Mouse (Mus musculus): ENCODE results near the gene Adamtsl1.

The Adamtsl1 gene

DNA sequence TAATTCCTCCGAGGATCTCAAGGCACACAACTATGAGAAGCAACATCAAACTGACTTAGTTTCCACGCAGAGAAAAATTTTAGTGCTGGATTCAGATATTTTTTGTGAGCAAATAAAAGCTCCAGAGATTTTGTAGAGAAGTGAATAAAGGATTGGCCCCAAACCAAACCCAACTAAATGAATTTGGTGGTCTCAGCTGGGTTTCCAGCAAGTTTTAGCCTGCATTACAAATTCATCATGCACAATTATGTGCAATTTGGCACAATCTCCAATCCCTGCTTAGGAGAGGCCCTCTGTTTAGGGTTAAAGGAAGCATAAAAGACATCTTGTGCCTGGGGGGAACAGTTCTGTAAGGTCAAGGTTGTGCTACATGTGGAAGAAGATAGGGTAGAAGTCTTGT is 427.9 kb downstream of the Adamtsl1 start:
- no peak for DNase-seq

DNA sequence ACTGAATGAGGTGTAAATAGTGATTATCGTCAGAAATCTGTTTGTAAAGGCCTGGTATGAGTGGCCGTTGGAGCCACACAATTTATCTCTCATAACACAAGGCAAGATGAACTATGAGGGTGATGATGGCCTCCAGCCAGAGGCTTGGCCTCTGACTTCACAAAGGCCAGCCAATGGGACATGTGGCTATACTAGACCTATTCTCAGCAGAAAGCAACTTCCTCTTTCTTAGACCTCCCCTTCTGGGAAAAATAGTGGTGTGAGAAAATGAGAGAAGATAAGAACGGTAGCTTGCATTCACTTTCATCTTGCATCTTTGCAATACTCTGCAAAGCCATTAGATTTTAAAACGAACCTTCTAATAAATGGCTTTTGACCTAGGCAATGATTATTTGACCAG is 439.6 kb downstream of the Adamtsl1 start:
- no peak for DNase-seq

DNA sequence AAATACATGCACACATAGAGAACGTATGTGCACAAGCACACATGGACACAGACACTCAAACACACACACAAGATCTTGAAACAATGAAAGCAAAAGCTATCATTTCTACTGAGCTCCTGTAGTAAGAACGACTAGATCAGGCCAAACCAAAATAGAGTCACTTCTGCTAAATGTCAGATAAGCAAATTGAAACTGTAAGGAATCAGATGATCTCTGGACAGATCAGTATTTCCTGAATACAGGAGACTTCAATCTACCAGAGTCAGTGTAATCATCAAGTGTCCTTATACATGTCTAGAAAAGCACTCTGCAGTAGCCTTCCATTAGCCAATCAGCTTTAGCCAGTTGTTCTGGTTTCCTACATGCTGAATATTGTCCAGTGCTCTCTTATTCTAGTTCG is 441.4 kb downstream of the Adamtsl1 start:
- DNase-seq: no peak

DNA sequence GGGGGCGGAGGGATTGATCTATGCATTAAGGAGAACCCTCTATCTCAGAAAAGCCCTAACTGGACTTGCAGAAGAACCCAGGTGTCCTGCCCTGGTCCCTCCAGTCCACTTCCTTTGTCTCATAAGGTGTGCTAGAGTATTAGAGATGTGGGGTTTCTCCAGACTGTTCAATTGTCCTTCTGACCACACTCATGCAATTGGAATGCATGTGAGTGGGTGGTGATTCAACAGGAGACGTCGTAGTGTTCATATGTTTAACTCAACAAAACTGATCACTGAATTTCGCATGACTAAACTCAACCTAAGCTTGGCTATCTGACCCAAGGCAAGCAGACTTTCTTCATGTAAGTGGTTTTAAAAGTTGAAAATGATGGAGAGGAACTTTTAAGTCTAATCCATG is 443.3 kb downstream of the Adamtsl1 start:
- no peak for DNase-seq

DNA sequence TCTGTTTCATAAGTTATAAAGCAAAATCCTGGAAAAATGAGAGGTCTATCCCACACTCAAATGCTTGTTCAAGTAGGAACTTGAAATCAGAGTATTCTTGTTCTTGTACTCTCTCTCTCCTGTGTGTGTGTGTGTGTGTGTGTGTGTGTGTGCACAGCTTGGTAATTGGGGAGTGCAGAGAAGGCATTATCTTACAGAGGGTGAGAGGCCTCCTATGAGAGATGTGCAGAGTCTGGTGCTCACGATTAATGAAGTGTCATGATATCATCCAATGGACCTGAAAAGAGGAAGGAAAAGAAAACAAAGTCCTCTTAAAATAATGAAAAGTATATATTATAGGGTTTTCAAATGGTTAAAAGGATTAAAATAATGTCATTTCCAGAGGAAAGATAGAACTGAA is 443.9 kb downstream of the Adamtsl1 start:
- DNase-seq: no peak

DNA sequence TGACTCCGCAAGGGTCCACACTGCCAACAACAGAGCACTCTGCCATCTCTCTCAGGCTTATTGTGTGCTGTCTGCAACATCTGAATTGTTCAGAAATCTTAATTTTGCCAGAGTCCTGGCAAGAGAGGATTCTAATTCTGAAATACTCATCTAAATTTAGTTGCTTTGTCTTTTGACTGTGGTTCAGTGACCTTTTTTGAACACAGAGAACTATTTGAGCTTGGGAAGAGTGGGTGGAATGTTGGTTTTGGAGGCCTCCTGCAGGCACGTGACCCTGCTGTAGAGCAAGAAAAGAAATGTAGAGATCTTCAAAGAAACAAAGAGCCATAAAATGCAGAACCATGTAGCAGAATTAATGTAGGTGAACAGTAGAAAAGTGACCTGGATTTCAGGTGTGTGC is 445.0 kb downstream of the Adamtsl1 start:
- no peak for DNase-seq

DNA sequence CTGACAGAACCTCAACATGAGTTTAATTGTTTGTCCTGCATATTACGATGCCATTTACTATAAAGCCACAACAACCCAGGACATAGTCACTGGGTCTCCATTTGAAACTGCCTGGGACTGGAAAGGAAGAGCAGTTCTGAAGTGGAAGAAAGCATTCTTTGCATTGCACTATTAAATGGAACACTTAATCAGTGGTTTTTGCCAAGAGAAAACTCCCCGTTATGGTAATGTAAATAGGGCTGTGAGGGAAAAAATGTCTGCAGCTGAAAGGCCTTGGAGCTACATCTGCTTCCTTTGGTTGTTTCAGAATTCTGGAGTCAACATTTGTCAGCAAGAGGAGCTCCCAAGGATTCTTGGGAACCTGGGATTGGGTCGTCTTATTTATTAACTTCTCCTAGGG is 462.2 kb downstream of the Adamtsl1 start:
- DNase-seq: no peak

DNA sequence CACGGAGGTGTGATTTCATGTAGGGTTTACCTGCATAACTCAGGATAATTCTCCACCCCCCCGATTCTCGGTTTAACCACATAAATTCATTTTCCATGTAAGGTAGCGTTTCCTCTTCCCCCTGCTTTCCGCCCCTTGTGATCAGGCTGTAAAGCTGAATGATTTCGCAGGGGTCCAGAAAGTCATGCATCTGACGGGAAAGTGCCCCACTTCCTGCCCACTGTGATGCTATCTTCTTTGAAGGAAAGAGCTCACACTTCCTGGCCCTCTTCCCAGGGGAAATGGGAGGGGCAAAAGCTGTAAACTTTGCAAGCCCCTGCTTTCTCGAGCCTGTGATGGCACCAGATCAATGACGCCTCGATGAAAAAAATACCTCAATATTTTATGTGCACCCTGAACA is 465.2 kb downstream of the Adamtsl1 start:
- no peak for DNase-seq

DNA sequence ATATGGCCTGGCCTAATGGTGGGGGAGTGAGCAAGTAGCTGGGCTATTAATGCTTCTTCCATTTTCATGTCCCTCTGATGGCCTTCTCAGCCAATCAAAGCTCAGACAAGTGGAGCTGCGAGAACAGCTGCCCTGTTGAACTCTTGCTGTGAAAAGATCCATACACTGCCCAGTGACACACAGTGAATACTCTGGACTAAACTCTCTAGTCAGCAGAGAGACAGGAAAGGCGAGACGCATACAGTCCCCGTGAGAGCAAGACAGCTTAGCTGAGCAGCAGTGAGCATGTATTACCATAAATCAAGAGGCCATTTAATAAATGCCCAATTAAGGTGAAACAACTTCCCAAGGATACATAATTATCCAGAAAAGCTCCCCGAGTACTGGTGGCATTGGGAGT is 492.6 kb downstream of the Adamtsl1 start:
- no peak for DNase-seq

DNA sequence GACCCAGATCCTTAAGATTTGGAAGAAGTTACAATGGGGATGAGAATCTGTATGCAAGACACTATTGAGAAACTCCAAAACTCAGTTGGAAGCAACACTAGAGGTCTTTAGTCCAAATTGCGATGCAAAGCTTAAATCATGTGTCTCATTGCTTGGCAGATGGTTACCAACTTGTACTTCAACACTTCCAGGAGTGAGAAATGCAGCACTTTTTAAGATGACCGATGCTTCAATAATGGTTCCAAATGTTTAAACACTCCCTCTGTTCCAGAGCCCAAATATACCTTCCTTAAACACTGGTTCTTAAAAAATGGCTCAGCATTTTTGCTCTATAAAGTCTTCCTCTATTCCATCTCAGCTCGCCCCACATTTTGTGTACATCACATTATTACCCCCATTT is 499.7 kb downstream of the Adamtsl1 start:
- DNase-seq: no peak

DNA sequence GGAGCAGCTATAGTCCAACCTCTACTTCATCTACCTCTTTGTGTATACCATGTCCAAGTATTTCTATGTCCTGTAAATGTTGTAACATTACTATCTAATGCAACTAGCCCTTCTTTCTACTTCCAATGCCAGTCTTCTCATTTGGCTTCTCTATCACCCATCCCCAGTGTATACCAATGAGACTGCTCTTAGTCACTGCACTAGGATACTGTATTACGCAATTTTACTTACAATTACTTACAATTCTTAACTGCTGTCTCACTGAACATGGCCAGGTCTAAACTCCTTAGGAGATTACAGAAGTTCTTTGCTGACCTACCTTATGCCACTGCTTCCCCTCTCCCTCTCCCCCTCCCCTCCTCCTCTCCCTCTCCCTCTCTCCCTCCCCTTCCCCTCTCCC is 505.0 kb downstream of the Adamtsl1 start:
- no peak for DNase-seq

DNA sequence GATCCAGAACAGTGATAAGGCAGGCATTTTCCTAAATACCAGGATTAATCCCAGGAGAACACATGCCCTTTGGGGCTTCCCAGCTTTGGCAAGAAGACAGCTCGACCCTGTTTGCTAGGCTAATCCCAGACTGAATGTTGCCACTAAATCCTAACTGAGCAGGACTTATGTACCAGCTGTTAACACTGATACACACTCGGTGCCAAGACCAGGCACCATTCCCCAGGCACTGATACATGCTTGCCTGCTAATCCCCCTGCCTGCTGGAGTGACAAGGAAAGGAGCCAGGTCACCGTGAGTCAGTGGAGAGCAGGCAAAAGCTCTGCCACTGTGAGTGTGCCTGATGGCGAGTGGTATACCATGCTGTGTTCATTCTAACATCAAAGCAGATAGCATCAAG is 505.6 kb downstream of the Adamtsl1 start:
- peak; percentile 7 to 20 for DNase-seq

DNA sequence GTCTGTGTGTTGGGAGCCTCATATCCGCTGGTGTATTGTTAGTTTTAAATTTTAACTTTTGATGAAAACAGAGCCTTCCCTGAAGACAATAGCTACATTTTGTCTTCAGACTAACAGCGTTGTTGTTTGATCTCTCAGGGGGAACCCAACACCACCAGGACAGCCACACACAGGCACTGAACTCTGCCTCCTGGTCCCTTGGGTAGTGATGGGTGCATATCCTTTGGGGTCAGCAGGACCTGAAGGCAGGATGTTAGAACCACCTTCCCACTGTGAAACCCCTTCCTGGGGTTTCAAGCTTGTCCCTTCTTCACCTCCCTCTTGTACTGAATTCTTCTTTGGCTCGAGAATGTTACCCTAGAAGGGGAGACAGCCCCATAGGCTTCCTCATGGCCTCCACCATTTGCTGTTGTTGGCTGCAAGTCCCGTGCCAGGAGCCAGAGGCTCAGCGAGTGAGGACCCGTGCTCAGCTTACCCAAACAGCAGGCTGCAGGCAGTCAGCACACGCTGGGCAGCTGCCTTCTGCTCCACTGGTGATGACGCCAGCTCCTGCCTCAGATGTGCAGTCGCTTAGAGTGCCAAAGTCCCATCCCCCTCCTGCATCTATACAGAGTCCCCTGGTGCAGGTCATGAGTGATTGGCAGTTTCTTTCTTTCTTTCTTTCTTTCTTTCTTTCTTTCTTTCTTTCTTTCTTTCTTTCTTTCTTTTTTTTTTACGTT is 506.6 kb downstream of the Adamtsl1 start:
- peak in 1 of 2 experiments; percentile 6 for DNase-seq

DNA sequence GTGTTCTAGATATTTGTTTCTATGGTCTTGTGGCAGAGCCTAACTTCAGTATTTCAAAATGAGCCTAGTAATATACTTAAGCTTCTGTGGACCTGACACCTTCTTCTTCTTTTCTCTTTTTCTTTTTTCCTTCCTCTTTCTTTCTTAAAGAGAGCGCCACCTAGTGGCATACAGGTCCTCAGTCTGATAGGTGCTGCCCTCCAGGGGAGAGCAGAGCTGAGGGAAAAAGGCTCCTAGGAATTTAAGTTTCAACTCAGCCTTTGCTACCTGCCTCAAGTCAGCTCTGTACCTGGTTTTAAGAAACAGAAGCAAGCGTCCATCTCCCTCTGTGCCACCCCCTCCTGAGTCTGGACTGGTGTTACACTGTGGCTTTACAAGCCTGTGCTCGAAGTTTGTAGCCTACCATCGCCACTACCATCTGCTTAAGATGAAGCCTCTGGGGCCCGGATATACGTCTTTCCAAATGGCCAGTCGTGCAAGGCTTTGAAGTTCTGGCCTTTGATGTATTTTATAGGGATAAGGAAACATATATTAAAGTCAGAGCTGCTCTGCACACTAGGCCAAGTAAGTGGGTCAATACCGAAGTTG is 510.7 kb downstream of the Adamtsl1 start:
- peak; percentile 22 to 31 for DNase-seq

DNA sequence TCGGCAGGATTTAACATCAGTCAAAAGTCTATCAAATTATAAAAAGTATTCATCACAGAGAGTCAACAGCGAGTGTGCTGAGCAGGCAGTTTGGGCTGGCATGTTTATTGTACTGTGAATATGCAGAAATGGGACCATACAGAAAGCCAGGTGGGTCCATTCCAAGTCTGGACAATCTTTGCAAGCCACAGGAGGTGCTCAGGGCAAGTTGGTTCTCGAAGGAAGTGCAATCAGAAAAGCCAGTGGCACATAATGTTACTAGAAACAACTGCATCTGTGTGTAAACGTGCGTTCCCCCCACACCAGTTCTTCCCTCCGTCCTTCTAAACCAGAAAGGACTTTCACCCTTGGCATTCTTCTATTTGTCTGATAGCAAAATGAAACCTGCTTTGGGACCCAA is 515.5 kb downstream of the Adamtsl1 start:
- DNase-seq: no peak

DNA sequence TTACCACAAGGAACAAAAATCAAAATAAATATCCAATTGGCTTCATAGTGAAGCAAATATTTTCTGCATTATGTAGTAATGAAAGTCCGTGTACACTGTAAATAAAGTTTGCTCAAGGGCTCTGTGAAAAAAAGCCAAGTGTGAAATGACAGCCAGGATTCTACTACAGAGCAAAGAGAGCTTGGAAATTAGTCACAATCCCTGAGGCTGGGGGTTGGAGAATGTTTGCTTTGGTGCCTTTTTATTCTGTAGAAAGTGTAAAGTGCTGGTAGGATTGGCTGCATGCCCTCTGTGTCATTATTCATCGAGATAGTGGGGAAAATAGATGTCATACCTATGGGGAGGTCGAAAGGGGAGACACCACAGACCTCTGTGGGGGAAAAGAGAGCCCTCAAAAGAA is 516.2 kb downstream of the Adamtsl1 start:
- no peak for DNase-seq

DNA sequence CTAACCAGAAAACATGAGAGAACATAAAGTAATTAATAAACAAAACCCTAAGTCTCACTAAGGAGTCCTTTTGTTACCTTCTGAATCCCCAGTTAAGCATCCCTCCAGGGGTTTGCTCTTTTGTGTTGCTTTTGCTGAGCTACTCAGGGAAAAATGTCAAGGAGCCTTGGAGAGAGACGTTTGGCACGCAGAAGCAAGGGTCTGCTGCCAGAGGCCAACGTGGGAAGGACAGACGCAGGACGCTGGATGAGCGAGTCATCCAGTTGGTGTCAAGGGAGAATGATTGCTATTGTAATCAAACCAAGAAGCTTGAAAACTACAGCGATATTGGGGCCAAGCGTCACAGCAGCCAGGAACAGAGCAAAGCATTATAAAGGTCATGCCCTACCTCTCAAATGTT is 517.1 kb downstream of the Adamtsl1 start:
- no peak for DNase-seq

DNA sequence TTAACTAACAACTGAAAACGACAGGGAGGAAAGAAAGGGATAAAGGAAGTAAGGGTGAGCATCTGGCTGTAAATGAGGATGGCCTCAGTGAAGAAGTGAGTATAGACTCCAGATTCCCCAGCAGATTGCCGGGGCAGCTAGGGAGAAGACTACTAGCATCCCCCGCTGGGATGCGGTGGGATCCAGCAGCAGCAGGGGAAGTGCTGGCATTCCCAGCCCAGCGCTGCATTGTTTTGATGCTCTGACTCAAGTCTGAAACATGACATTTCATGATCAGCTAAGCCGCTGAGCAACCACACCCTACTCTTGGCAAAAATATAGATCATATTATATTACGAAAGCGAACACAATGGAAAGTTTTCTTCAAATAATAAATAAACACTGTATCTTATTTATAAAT is 526.9 kb downstream of the Adamtsl1 start:
- DNase-seq: no peak

DNA sequence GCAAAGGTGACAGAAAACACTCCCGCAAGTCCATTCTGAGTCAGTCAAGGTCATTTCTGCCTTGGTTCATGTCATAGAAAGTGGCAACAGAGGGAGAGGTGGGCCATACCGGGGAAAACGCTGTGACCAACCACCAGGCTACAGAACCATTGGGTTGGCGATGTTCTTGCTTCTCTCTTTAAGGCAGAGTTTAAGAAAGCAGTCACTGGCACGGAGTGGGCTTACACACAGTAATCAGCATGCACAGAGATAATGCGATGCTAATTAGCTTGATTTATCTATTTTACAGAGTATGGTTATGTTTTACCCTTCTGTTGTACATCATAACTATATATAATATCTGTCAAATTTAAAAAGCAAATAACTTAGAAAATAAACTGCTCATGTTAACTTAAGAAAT is 531.5 kb downstream of the Adamtsl1 start:
- DNase-seq: no peak

DNA sequence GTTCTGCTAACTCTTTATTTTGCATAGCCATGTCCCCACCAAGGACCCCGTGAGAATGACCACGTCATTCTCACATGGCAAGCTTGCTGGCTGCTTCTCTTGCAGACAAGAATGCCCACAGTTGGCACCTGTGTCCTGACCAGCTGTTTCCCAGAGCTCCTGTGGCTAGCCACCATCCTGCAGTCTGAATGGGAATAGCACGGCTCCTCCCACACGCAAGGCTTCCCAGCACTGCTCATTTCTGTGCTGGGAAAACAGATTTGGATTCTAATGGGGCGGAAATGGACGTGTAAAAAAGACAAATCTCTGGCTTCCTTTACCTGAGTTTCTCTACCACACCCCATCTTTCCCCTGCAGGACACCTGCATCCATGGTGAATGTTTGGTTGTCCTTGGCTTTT is 531.9 kb downstream of the Adamtsl1 start:
- DNase-seq: peak; percentile 57 to 59

DNA sequence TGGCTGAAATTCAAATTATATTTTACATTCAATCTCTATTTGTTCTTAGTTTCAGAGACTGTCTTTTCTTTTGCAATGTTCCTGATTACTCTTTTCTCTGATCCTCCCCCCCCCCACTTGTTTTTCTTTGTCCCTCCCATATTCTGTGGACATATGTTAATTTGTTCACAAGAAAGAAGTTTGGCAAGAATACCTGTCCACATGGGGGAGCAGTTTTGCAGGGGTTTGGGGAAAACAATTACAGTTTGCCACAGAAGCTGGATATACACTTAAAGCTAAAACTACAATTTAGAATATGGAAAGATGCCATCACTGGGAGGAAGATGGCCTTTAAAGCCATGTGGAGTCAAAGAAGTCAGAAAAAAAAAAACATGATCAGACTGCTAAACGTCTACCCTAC is 532.9 kb downstream of the Adamtsl1 start:
- DNase-seq: no peak

DNA sequence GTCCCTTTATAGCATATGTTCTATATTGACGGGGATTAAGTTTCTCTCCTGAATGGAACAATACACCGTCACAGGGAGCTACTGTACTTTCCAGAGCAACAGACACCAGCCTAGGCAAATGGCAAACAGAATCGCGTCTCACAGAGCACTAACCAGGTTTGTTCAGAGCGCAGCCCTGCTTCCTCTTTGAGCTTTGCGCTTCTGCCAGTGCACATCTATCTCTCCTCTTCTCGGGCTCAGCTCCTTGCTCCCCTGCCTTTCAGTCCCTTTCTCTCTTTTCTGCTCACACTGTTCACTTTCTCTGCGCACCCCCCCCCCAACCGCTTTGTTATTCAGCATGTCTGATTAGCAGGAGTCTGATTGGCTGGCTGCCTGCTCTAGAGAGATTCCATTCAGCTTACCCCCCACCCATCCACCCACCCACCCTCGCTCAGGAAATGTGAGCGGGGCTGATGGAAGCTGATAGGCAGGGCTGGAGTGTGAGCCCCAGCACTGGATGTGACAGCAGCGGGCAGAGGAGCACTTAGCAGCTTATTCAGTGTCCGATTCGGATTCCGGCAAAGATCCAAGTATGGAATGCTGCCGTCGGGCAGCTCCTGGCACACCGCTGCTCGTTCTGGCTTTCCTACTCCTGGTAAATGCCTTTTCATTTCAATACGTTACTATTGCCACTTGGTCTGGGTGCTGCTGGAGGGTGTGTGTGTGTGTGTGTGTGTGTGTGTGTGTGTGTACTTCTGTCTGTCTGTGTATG is 539.7 kb downstream of the Adamtsl1 start:
- peak; percentile 24 to 45 for DNase-seq

DNA sequence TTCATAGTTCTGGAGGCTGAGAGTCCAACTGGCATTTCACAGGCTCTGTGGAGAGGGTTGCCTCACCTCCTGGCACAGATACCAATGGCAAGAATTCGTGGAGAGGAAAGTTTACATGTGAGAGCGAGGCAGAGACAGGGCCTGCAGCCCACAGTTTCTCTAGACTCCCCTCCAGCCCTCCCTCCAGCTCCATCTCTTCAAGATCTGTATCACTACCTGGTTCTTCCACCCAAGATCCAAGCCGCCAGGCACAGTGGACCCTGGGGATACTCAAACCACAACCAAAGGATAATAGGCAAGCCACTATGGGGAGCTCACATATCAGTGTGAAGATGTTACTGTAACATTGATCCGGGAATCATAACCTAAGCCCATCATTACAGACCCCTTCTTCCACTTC is 546.6 kb downstream of the Adamtsl1 start:
- DNase-seq: no peak

DNA sequence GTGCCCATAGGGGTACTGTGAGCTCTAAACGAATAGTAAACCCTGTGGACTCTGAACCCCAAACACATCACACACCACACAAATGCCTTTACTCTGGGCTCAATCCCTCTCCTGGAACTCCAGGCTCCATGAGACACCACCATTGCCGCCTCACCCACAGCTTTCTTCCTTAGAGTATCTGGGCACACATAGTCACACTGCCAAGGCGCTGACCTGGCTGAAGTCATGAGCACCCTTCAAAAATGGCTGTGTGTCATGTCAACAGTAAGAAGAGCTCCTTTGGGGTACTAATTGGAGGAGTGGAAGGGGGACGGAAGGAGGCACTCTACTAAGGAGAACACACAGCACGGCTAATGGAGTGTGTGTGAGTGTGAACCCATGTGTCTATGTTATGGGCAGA is 554.4 kb downstream of the Adamtsl1 start:
- DNase-seq: no peak
